Mouse (Mus musculus) embryonic fibroblast, embryonic 13.5 days (primary cell): ENCODE data around the gene Setd2.

ENCODE experiments used
- CTCF ChIP-seq: IDR thresholded peaks from 2 replicates; pipeline ENCODE4 v1.5.1; 2011; ENCODE audit warnings: mild to moderate bottlenecking, control low read depth, low read length, moderate library complexity, borderline replicate concordance; ENCODE audit not compliant: insufficient read depth
- POLR2A ChIP-seq: IDR thresholded peaks from 2 replicates; pipeline ENCODE4 v1.6.1; 2011; ENCODE audit warnings: low read depth, mild to moderate bottlenecking, control low read depth, low read length, moderate library complexity

GRCm38 (mm10) chr9:110620180-110620579, 87.8 kb downstream of the Setd2 start:
- TF ChIP-seq CTCF, result no peak
- no peak for TF ChIP-seq POLR2A
